Mouse (Mus musculus): Measurements from ENCODE around the gene Apaf1. TPM values are rescaled to one million over a fixed set of nuclear protein-coding genes. Genes with fewer than 3 reads are reported as not detected.

Gene Apaf1
- total RNA-seq (2023): 10 to 100 TPM; 75.9 to 80.8 TPM

DNA sequence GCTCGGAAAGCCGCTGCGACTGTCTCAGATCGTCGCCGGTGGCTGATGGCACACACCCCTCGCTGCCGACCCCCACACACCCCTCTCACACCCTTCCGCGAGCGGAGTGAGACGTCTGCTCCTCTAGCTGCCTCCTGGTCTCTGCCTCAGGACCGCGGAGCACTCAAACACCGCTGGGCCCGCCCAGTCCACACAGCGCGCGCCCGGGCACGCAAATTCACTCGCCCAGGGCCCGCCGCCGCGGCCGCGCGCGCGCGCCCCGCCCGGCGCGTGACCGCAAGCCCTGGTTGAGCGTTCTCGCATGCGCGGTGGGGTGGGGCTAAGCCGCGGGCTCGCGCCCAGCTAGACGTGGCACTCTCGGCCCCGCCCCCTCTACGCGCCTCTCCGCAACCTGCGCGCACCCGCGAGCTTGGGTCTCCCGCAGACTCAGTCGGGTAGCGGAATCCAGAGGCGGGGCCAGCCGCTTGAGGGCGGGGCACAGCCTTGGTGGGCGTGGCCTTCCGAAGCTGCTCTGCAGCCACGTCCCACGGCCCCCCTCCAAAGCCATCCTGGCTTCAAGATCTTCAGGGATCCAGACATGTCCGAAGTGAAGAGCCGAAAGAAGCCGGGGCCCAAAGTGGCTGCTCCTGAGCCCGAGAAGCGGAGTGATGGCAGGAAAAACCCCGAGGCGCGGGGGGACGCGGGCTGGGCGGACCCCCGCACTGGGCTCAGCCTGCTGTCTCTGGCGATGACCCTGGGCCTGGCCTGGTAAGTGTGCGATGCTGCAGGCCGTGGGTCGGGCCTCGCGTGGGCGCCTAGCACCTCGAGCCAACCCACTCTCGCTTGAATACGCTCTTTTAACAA lies at the start of gene Apaf1, which contains the start of gene Ikbip:
Gene Apaf1 (minus strand): TSS at position 221 of the 843 bp plus-strand sequence.
Gene Ikbip (plus strand): TSS at position 391 of the 843 bp plus-strand sequence.

DNA sequence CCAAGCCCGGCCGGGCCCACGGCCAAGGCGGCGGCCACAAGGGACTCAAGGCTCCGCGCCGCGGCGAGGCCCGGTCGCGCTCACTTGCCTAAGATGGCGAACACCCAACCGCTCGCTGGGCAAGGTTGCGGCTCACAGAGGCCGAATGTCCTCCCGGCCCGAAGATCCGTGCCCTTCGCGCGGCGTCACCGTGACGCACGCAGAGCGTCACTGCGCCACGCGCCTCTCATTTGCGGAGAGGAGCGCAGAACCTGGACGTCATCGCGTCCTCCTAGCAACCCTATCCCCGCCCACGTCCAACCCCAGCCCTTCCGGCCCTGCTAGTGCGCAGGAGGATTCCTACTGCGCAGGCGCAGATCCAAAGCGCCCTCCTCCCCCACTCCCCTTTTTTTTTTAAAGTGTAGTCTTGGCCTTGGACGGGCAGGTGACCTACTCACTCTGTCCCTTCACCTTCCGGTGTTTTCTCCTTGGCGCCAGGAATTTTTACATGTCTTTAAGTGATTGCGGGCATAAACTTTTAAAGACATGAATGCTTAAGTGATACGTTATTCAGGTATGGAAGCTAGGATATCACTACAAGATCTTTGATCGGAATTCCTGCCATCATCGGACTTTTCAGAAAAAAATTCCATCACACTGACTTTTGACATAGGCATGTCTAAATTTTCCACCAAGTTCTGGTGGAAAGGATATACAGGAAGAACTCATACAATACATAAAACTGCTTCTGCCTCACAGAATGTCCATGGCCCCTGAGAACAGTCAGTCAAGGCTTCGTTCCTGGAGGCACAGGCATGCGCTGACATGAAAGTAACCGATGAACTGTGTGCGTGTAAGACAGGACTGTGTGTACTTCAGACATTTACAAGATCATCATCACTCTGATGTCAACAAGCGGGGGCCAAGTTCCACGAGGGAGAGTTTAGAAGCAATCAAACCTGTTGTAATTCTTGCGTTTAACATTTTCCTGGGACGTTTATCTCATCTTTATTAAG lies 41.6 kb upstream of the Apaf1 start, which contains the start of gene Slc25a3:
Gene Slc25a3 (minus strand): TSS at position 232 of the 995 bp plus-strand sequence.

Other genes starting within 250 kb of the Apaf1 start
- 1 to 10 TPM; 4.3 to 5.2 TPM for gene Ikbip, start 170 bp upstream of the Apaf1 start, total RNA-seq (2023)
- gene Slc25a3, start 41.3 kb upstream of the Apaf1 start, total RNA-seq (2023): 100 to 1,000 TPM; 264 to 265 TPM
- gene Tmpo, start 98.5 kb upstream of the Apaf1 start, total RNA-seq (2023): 100 to 1,000 TPM; 295 to 313 TPM